Mouse (Mus musculus) forebrain, embryonic 14.5 days (tissue): Measurements from ENCODE around the gene Riox2. TPM values are rescaled to one million over a fixed set of nuclear protein-coding genes. Genes with fewer than 3 reads are reported as not detected.

Source experiments
- ATAC-seq: fragments of 200-750 bp; cut with Nextera tagmentation; 2 replicates; pipeline ENCODE4 v1.8.0; 2017; ENCODE audit warnings: mild to moderate bottlenecking, moderate library complexity
- DNase-seq: peaks from one replicate; pipeline ENCODE4 v3.0.0-alpha.2; 2015; ENCODE audit warnings: low spot score
- H3K27ac ChIP-seq: fragments of 300-500 bp; sonication (generic); 2 replicates; pipeline ENCODE4 v1.5.1; 2014; ENCODE audit warnings: low read depth, mild to moderate bottlenecking, control low read depth, low read length, moderate library complexity
- H3K27me3 ChIP-seq: fragments of 300-500 bp; sonication (generic); replicated peaks from 2 replicates; pipeline ENCODE4 v1.6.1; 2014; ENCODE audit warnings: low read length, control low read depth, mixed read lengths; ENCODE audit not compliant: control insufficient read depth, insufficient read depth
- H3K36me3 ChIP-seq: fragments of 300-500 bp; sonication (generic); 2 replicates; pipeline ENCODE4 v1.6.1; 2014; ENCODE audit warnings: low read length, control low read depth; ENCODE audit not compliant: control insufficient read depth, insufficient read depth
- H3K4me1 ChIP-seq: fragments of 300-500 bp; sonication (generic); 2 replicates; pipeline ENCODE4 v1.6.1; 2014; ENCODE audit warnings: antibody characterized with exemption, low read length, control low read depth; ENCODE audit not compliant: control insufficient read depth, insufficient read depth
- H3K4me2 ChIP-seq: fragments of 300-500 bp; sonication (generic); 2 replicates; pipeline ENCODE4 v1.6.1; 2014; ENCODE audit warnings: mild to moderate bottlenecking, control low read depth, low read length
- H3K4me3 ChIP-seq: fragments of 300-500 bp; sonication (generic); 2 replicates; pipeline ENCODE4 v1.5.1; 2014; ENCODE audit warnings: low read depth, low read length, control low read depth
- H3K9ac ChIP-seq: fragments of 300-500 bp; sonication (generic); 2 replicates; pipeline ENCODE4 v1.6.1; 2014; ENCODE audit warnings: mild to moderate bottlenecking, low read length, control low read depth, moderate library complexity
- H3K9me3 ChIP-seq: fragments of 300-500 bp; sonication (generic); replicated peaks from 2 replicates; pipeline ENCODE4 v1.6.1; 2016; ENCODE audit warnings: low read length, control low read depth, mixed read lengths; ENCODE audit not compliant: control insufficient read depth
- WGBS: fragments of 180-500 bp; shearing (Covaris S2); extraction: QIAGEN DNeasy Blood & Tissue Kit; methylation state at CpG from one replicate; pipeline ENCODE4 v1.1.7; 2014; 5-methylcytosine and 5-hydroxymethylcytosine counted together
- polyA plus RNA-seq: library from polyadenylated mRNA; unstranded; fragments of >200 nt; fragmentation: Nextera tagmentation; extraction: Ambion mirVana; gene quantifications from 2 replicates; pipeline ENCODE4 v1.2.1, GENCODE M21; 2014

Gene Riox2
- polyA plus RNA-seq, 1 experiment from 2014 or later = 14.2 TPM

GRCm38 (mm10) chr16:59463973-59464372 lies 7.6 kb upstream of the Riox2 start:
- no peak overlapping the region for H3K4me3 ChIP-seq
- H3K9me3 ChIP-seq = no peaks in the 10 kb centered on the region
- no peaks in the 10 kb centered on the region for H3K36me3 ChIP-seq
- H3K27ac ChIP-seq = no peak overlapping the region
- H3K4me2 ChIP-seq = no peak overlapping the region
- WGBS = 88% methylated on average over 6 of the region's 6 CpGs
- H3K27me3 ChIP-seq = no peaks in the 10 kb centered on the region
- H3K9ac ChIP-seq = no peak overlapping the region
- DNase-seq = no peak
- no peaks in the 10 kb centered on the region for H3K4me1 ChIP-seq
- ATAC-seq = no peak

GRCm38 (mm10) chr16:59469846-59470245 lies 1.7 kb upstream of the Riox2 start:
- Histone ChIP-seq H3K9ac (no peak overlapping the region), H3K9me3 (no peaks in the 10 kb centered on the region), H3K27ac (no peak overlapping the region), H3K27me3 (no peaks in the 10 kb centered on the region), H3K4me1 (no peaks in the 10 kb centered on the region), H3K4me3 (no peak overlapping the region), H3K4me2 (no peak overlapping the region), H3K36me3 (no peaks in the 10 kb centered on the region)
- 75% methylated on average over 1 of the region's 1 CpGs for WGBS
- no peak for DNase-seq
- ATAC-seq = no peak

- Histone ChIP-seq H3K27ac (no peak overlapping the region), H3K9ac (peak overlapping the region; percentile 57; the same call in 1 of the 2 replicates), H3K27me3 (no peaks in the 10 kb centered on the region), H3K4me1 (no peaks in the 10 kb centered on the region), H3K36me3 (no peaks in the 10 kb centered on the region), H3K4me2 (peak overlapping the region; percentile 73), H3K9me3 (no peaks in the 10 kb centered on the region), H3K4me3 (peak overlapping the region; percentile 61; the same call in 1 of the 2 replicates)
- WGBS = 49% methylated on average over 6 of the region's 6 CpGs
- DNase-seq (no peak), ATAC-seq (no peak)
Observed at GRCm38 (mm10) chr16:59472546-59472945, 971 bp downstream of the Riox2 start.

GRCm38 (mm10) chr16:59474788-59475187 lies 3.2 kb downstream of the Riox2 start:
- DNase-seq (peak; percentile 49), ATAC-seq (no peak)
- Histone ChIP-seq H3K4me2 (no peak overlapping the region), H3K9ac (no peak overlapping the region), H3K36me3 (0 out of 2 replicates have a peak, but pooled peaks cover 4% of the 10 kb centered on the region), H3K27me3 (no peaks in the 10 kb centered on the region), H3K9me3 (no peaks in the 10 kb centered on the region), H3K4me1 (no peaks in the 10 kb centered on the region), H3K4me3 (no peak overlapping the region), H3K27ac (no peak overlapping the region)
- 30% methylated on average over 1 of the region's 1 CpGs for WGBS

- ATAC-seq = no peak
- H3K27me3 ChIP-seq = no peaks in the 10 kb centered on the region
- no peak overlapping the region for H3K4me3 ChIP-seq
- DNase-seq = no peak
- H3K27ac ChIP-seq = no peak overlapping the region
- 91% methylated on average over 3 of the region's 3 CpGs for WGBS
- no peak overlapping the region for H3K9ac ChIP-seq
- H3K4me1 ChIP-seq = no peaks in the 10 kb centered on the region
- no peaks in the 10 kb centered on the region for H3K9me3 ChIP-seq
- peaks cover 9% of the 10 kb centered on the region for H3K36me3 ChIP-seq
- H3K4me2 ChIP-seq = no peak overlapping the region
Observed at GRCm38 (mm10) chr16:59477955-59478354, 6.4 kb downstream of the Riox2 start.

GRCm38 (mm10) chr16:59487239-59487638 lies 15.7 kb downstream of the Riox2 start:
- Histone ChIP-seq H3K9ac (no peak overlapping the region), H3K9me3 (no peaks in the 10 kb centered on the region), H3K4me3 (no peak overlapping the region), H3K4me1 (no peaks in the 10 kb centered on the region), H3K27me3 (no peaks in the 10 kb centered on the region), H3K4me2 (no peak overlapping the region), H3K27ac (no peak overlapping the region), H3K36me3 (peaks cover 13% of the 10 kb centered on the region; the same call in 1 of the 2 replicates)
- DNase-seq (no peak), ATAC-seq (no peak)
- 94% methylated on average over 7 of the region's 7 CpGs for WGBS

- Histone ChIP-seq H3K36me3 (peaks cover 14% of the 10 kb centered on the region; the same call in 1 of the 2 replicates), H3K9me3 (no peaks in the 10 kb centered on the region), H3K4me1 (no peaks in the 10 kb centered on the region), H3K27me3 (no peaks in the 10 kb centered on the region), H3K4me2 (no peak overlapping the region), H3K27ac (no peak overlapping the region), H3K9ac (no peak overlapping the region), H3K4me3 (no peak overlapping the region)
- ATAC-seq = no peak
- 96% methylated on average over 9 of the region's 9 CpGs for WGBS
- DNase-seq = no peak
Observed at GRCm38 (mm10) chr16:59487975-59488548, 16.5 kb downstream of the Riox2 start.

- 93% methylated on average over 14 of the region's 14 CpGs for WGBS
- Histone ChIP-seq H3K27me3 (no peaks in the 10 kb centered on the region), H3K27ac (no peak overlapping the region), H3K4me2 (no peak overlapping the region), H3K9ac (no peak overlapping the region), H3K4me1 (no peaks in the 10 kb centered on the region), H3K9me3 (no peaks in the 10 kb centered on the region), H3K36me3 (peaks cover 9% of the 10 kb centered on the region; the same call in 1 of the 2 replicates), H3K4me3 (no peak overlapping the region)
- ATAC-seq = no peak
- no peak for DNase-seq
Observed at GRCm38 (mm10) chr16:59493199-59493598, 21.6 kb downstream of the Riox2 start.

- 95% methylated on average over 1 of the region's 1 CpGs for WGBS
- Histone ChIP-seq H3K4me3 (no peak overlapping the region), H3K27me3 (no peaks in the 10 kb centered on the region), H3K36me3 (0 out of 2 replicates have a peak, but pooled peaks cover 3% of the 10 kb centered on the region), H3K4me2 (no peak overlapping the region), H3K9me3 (no peaks in the 10 kb centered on the region), H3K4me1 (no peaks in the 10 kb centered on the region), H3K9ac (no peak overlapping the region), H3K27ac (no peak overlapping the region)
- DNase-seq = no peak
- no peak for ATAC-seq
Observed at GRCm38 (mm10) chr16:59497947-59498346, 26.4 kb downstream of the Riox2 start.
